Mouse (Mus musculus) stomach, postnatal 0 days (tissue): ENCODE data around the gene Zbtb26. TPM values are rescaled to one million over a fixed set of nuclear protein-coding genes. Genes with fewer than 3 reads are reported as not detected.

Experiments
- ATAC-seq: fragments of 200-750 bp; cut with Nextera tagmentation; 2 replicates; pipeline ENCODE4 v1.8.0; 2017; ENCODE audit not compliant: low FRiP score, low TSS enrichment
- DNase-seq: peaks from one replicate; pipeline ENCODE4 v3.0.0-alpha.2; 2016; ENCODE audit warnings: low spot score
- H3K27ac ChIP-seq: fragments of 300-500 bp; sonication (generic); replicated peaks from 2 replicates; pipeline ENCODE4 v1.5.1; 2014; ENCODE audit warnings: mild to moderate bottlenecking, control low read depth
- H3K27me3 ChIP-seq: fragments of 300-500 bp; sonication (generic); 2 replicates; pipeline ENCODE4 v1.6.1; 2014; ENCODE audit warnings: low read length; ENCODE audit not compliant: control insufficient read depth, insufficient read depth
- H3K36me3 ChIP-seq: fragments of 300-500 bp; sonication (generic); 2 replicates; pipeline ENCODE4 v1.6.1; 2014; ENCODE audit warnings: low read length, mixed read lengths; ENCODE audit not compliant: control insufficient read depth, insufficient read depth
- H3K4me1 ChIP-seq: fragments of 300-500 bp; sonication (generic); replicated peaks from 2 replicates; pipeline ENCODE4 v1.6.1; 2014; ENCODE audit warnings: antibody characterized with exemption; ENCODE audit not compliant: control insufficient read depth, insufficient read depth
- H3K4me2 ChIP-seq: fragments of 300-500 bp; sonication (generic); replicated peaks from 2 replicates; pipeline ENCODE4 v1.6.1; 2014; ENCODE audit warnings: low read depth, mild to moderate bottlenecking, control low read depth, moderate library complexity
- H3K4me3 ChIP-seq: fragments of 300-500 bp; sonication (generic); 2 replicates; pipeline ENCODE4 v1.5.1; 2014; ENCODE audit warnings: low read depth, low read length, control low read depth
- H3K9ac ChIP-seq: fragments of 300-500 bp; sonication (generic); 2 replicates; pipeline ENCODE4 v1.6.1; 2014; ENCODE audit warnings: mild to moderate bottlenecking, low read length, control low read depth, mixed read lengths
- H3K9me3 ChIP-seq: fragments of 300-500 bp; sonication (generic); 2 replicates; pipeline ENCODE4 v1.6.1; 2016; ENCODE audit warnings: low read length; ENCODE audit not compliant: control insufficient read depth
- CTCF ChIP-seq: IDR thresholded peaks from 2 replicates; pipeline ENCODE4 v1.5.1; 2016; ENCODE audit warnings: antibody characterized with exemption, low read depth, mild to moderate bottlenecking, moderate library complexity
- EP300 ChIP-seq: optimal IDR thresholded peaks from 2 replicates; pipeline ENCODE3; 2016; ENCODE audit warnings: antibody characterized with exemption
- WGBS: fragments of 180-500 bp; shearing (Covaris S2); extraction: QIAGEN DNeasy Blood & Tissue Kit; methylation state at CpG from one replicate; pipeline ENCODE4 v1.1.7; 2014; 5-methylcytosine and 5-hydroxymethylcytosine counted together
- polyA plus RNA-seq: library from polyadenylated mRNA; unstranded; fragments of >200 nt; fragmentation: Nextera tagmentation; extraction: Ambion mirVana; gene quantifications from 2 replicates; pipeline ENCODE4 v1.2.1, GENCODE M21; 2015

Gene Zbtb26
- polyA plus RNA-seq = 1.7 and 1.9 TPM in 2 replicates

- Histone ChIP-seq H3K9ac (peak within 1 kb of the TSS; percentile 98), H3K4me1 (no peaks in the 10 kb centered on the region; the same call in 1 of the 2 replicates), H3K27me3 (no peaks in the 10 kb centered on the region), H3K4me2 (peak within 1 kb of the TSS; percentile 70), H3K4me3 (peak within 1 kb of the TSS; percentile 94), H3K27ac (peak within 1 kb of the TSS; percentile 94), H3K9me3 (no peaks in the 10 kb centered on the region), H3K36me3 (no peaks in the 10 kb centered on the region)
- WGBS = under 1% methylated on average over 50 of the region's 51 CpGs
- DNase-seq (peak; percentile 97), ATAC-seq (peak; percentile 99)
- no peak for TF ChIP-seq EP300
- 0 out of 2 replicates have a peak, but pooled peaks have one; percentile 4 for TF ChIP-seq CTCF
Observed at GRCm38 (mm10) chr2:37442611-37443591, at the start of gene Zbtb26, which contains the start of the genes Zbtb6 and Rabgap1. Gene Zbtb26, minus strand, starts transcription at chr2:37443135. Gene Zbtb6, minus strand, starts transcription at chr2:37443171. Gene Rabgap1, plus strand, starts transcription at chr2:37443279.

DNA sequence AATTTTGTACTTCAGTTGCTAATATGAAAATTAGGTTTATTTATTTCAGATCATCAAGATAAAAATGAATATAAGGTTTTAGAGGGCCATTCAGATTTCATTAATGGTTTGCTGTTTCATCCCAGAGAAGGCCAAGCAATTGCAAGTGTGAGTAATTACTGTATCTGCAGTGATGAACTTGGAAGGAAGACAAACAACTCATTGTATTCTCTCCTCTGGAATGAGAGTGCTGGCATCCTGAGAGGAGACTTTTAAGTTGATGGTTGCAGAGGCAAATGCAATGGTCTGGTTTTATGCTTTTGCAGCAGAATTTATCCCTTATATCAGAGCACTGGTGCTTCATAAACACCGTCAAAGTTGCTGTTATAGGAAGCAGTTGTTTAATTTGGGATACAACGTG, 46.0 kb upstream of the Zbtb26 start:
- H3K27ac ChIP-seq = no peak overlapping the region
- H3K4me1 ChIP-seq = no peaks in the 10 kb centered on the region
- WGBS = 87% methylated on average over 2 of the region's 2 CpGs
- H3K36me3 ChIP-seq = peaks cover 10% of the 10 kb centered on the region; the same call in 1 of the 2 replicates
- no peaks in the 10 kb centered on the region for H3K9me3 ChIP-seq
- no peak overlapping the region for H3K9ac ChIP-seq
- ATAC-seq (no peak), DNase-seq (no peak)
- no peak overlapping the region for H3K4me3 ChIP-seq
- H3K4me2 ChIP-seq = no peak overlapping the region
- no peaks in the 10 kb centered on the region for H3K27me3 ChIP-seq
- no peak for TF ChIP-seq EP300

DNA sequence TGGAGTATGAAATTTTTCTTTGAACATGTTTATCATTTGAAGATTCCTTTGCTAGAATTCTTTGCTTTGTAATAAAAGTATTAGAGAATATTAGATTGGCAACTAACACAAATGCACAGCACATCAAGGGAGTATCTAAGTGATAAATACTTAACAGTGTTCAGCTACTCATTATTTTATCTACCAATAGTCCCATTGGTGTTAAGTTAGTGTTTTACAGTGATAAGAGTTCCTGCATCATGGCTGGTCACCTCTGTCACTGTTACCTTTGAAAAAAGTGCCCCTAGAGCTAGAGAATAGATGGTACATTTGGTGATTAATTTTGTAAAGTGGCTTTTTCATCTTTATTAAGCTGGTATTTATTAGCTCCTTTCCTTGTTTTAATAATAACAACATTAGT, 43.5 kb upstream of the Zbtb26 start:
- no peaks in the 10 kb centered on the region for H3K9me3 ChIP-seq
- H3K4me2 ChIP-seq = no peak overlapping the region
- peaks cover 8% of the 10 kb centered on the region; the same call in 1 of the 2 replicates for H3K36me3 ChIP-seq
- no peak for TF ChIP-seq CTCF
- TF ChIP-seq EP300 = no peak
- H3K27ac ChIP-seq = no peak overlapping the region
- H3K27me3 ChIP-seq = no peaks in the 10 kb centered on the region
- DNase-seq = no peak
- no peak for ATAC-seq
- no peaks in the 10 kb centered on the region for H3K4me1 ChIP-seq
- H3K4me3 ChIP-seq = no peak overlapping the region
- H3K9ac ChIP-seq = no peak overlapping the region

GRCm38 (mm10) chr2:37485370-37485769, 42.4 kb upstream of the Zbtb26 start:
- TF ChIP-seq EP300 = no peak
- TF ChIP-seq CTCF = peak; percentile 74
- no peak for DNase-seq
- Histone ChIP-seq H3K27me3 (no peaks in the 10 kb centered on the region), H3K4me2 (no peak overlapping the region), H3K4me3 (no peak overlapping the region), H3K9ac (no peak overlapping the region), H3K27ac (no peak overlapping the region), H3K9me3 (no peaks in the 10 kb centered on the region), H3K4me1 (no peaks in the 10 kb centered on the region), H3K36me3 (peaks cover 8% of the 10 kb centered on the region; the same call in 1 of the 2 replicates)
- no peak for ATAC-seq
- 69% methylated on average over 1 of the region's 1 CpGs for WGBS

DNA sequence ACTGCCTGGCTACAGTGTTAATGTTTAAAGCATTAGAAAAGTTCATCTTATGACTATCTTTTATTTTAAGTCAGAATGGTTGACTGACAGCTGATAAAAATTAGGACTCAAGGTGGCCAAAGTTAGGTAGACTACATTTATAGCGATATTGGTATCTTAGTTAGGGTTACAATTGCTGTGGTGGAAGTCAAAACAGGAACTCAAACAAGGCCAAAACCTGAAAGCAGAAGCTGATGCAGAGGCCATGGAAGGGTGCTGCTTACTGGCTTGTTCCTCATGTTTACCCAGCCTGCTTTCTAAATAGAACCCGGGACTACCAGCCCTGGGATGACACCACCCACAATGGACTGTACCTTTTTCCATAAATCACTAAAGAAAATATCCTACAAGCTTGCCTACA, 41.2 kb upstream of the Zbtb26 start:
- TF ChIP-seq EP300 (no peak), CTCF (no peak)
- H3K4me3 ChIP-seq = no peak overlapping the region
- no peaks in the 10 kb centered on the region for H3K9me3 ChIP-seq
- no peaks in the 10 kb centered on the region for H3K27me3 ChIP-seq
- no peak overlapping the region for H3K9ac ChIP-seq
- 87% methylated on average over 2 of the region's 2 CpGs for WGBS
- DNase-seq = no peak
- no peak overlapping the region for H3K4me2 ChIP-seq
- H3K27ac ChIP-seq = no peak overlapping the region
- H3K36me3 ChIP-seq = peaks cover 6% of the 10 kb centered on the region; the same call in 1 of the 2 replicates
- ATAC-seq = no peak
- no peaks in the 10 kb centered on the region for H3K4me1 ChIP-seq

DNA sequence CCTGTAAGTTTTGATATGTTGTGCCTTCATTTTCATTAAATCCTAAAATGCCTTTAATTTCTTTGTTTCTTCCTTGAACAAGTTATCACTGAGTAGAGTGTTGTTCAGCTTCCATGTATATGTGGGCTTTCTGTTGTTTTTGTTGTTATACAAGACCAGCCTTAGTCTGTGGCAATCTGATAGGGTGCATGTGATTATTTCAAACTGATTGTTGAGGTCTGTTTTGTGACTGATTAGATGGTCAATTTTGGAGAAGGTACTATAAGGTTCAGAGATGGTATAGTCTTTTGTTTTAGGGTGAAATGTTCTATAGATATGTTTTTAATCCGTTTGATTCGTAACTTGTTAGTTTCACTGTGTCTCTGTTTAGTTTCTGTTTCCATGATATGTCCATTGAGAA, 37.1 kb upstream of the Zbtb26 start:
- Histone ChIP-seq H3K4me2 (no peak overlapping the region), H3K4me1 (no peaks in the 10 kb centered on the region), H3K27me3 (no peaks in the 10 kb centered on the region), H3K36me3 (peaks cover 10% of the 10 kb centered on the region), H3K9me3 (no peaks in the 10 kb centered on the region), H3K4me3 (no peak overlapping the region), H3K27ac (no peak overlapping the region), H3K9ac (no peak overlapping the region)
- TF ChIP-seq EP300 (no peak), CTCF (no peak)
- no peak for ATAC-seq
- 90% methylated on average over 2 of the region's 2 CpGs for WGBS
- no peak for DNase-seq
